Mouse (Mus musculus) lung, embryonic 16.5 days (tissue): ENCODE results near the gene Prkg1. TPM values are rescaled to one million over a fixed set of nuclear protein-coding genes. Genes with fewer than 3 reads are reported as not detected.

Experiments used
- ATAC-seq: fragments of 200-750 bp; cut with Nextera tagmentation; 2 replicates; pipeline ENCODE4 v1.8.0; 2017; ENCODE audit warnings: low read depth, mild to moderate bottlenecking, moderate library complexity
- H3K27ac ChIP-seq: fragments of 300-500 bp; sonication (generic); 2 replicates; pipeline ENCODE4 v1.5.1; 2014; ENCODE audit warnings: mild to moderate bottlenecking, control low read depth, low read length
- H3K27me3 ChIP-seq: fragments of 300-500 bp; sonication (generic); 2 replicates; pipeline ENCODE4 v1.6.1; 2014; ENCODE audit warnings: low read depth, low read length, mixed read lengths; ENCODE audit not compliant: control insufficient read depth, insufficient read depth
- H3K36me3 ChIP-seq: fragments of 300-500 bp; sonication (generic); 2 replicates; pipeline ENCODE4 v1.6.1; 2014; ENCODE audit warnings: low read length; ENCODE audit not compliant: control insufficient read depth, insufficient read depth
- H3K4me1 ChIP-seq: fragments of 300-500 bp; sonication (generic); replicated peaks from 2 replicates; pipeline ENCODE4 v1.6.1; 2014; ENCODE audit warnings: low read length, mixed read lengths; ENCODE audit not compliant: control insufficient read depth, insufficient read depth
- H3K4me2 ChIP-seq: fragments of 300-500 bp; sonication (generic); 2 replicates; pipeline ENCODE4 v1.6.1; 2014; ENCODE audit warnings: low read depth, low read length, control low read depth
- H3K4me3 ChIP-seq: fragments of 300-500 bp; sonication (generic); 2 replicates; pipeline ENCODE4 v1.5.1; 2014; ENCODE audit warnings: mild to moderate bottlenecking, low read length, control low read depth
- H3K9ac ChIP-seq: fragments of 300-500 bp; sonication (generic); 2 replicates; pipeline ENCODE4 v1.6.1; 2014; ENCODE audit warnings: low read length, control low read depth
- H3K9me3 ChIP-seq: fragments of 300-500 bp; sonication (generic); 2 replicates; pipeline ENCODE4 v1.6.1; 2016; ENCODE audit warnings: low read length; ENCODE audit not compliant: control insufficient read depth
- WGBS: fragments of 180-500 bp; shearing (Covaris S2); extraction: QIAGEN DNeasy Blood & Tissue Kit; methylation state at CpG from one replicate; pipeline ENCODE4 v1.1.7; 2014; 5-methylcytosine and 5-hydroxymethylcytosine counted together
- polyA plus RNA-seq: library from polyadenylated mRNA; unstranded; fragments of >200 nt; fragmentation: Nextera tagmentation; extraction: Ambion mirVana; gene quantifications from 2 replicates; pipeline ENCODE4 v1.2.1, GENCODE M21; 2015

Gene Prkg1
- polyA plus RNA-seq, 1 experiment from 2014 or later = 6.9 TPM

DNA sequence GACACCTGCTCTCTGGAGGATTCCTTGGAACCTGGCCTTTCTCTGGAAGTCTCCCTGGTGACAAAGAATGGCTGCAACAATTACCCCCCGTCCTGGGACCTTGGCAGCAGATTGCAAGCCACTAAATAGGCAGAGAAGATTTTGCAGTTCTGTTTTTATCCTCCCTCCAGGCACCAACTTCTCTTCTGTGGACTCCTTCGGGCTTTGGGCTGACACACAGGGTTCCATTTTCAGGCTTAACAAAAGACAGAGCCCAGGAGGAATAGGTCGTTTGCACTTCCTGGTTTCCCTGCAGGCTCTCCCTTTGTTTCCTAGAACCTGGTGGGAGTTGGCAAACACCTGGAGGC is 690.1 kb downstream of the Prkg1 start:
- Histone ChIP-seq H3K36me3 (no peaks in the 10 kb centered on the region), H3K9me3 (no peaks in the 10 kb centered on the region), H3K9ac (no peak overlapping the region), H3K27me3 (no peaks in the 10 kb centered on the region), H3K4me3 (no peak overlapping the region), H3K4me2 (no peak overlapping the region), H3K4me1 (no peaks in the 10 kb centered on the region), H3K27ac (no peak overlapping the region)
- ATAC-seq = no peak
- 21% methylated on average over 3 of the region's 3 CpGs for WGBS

DNA sequence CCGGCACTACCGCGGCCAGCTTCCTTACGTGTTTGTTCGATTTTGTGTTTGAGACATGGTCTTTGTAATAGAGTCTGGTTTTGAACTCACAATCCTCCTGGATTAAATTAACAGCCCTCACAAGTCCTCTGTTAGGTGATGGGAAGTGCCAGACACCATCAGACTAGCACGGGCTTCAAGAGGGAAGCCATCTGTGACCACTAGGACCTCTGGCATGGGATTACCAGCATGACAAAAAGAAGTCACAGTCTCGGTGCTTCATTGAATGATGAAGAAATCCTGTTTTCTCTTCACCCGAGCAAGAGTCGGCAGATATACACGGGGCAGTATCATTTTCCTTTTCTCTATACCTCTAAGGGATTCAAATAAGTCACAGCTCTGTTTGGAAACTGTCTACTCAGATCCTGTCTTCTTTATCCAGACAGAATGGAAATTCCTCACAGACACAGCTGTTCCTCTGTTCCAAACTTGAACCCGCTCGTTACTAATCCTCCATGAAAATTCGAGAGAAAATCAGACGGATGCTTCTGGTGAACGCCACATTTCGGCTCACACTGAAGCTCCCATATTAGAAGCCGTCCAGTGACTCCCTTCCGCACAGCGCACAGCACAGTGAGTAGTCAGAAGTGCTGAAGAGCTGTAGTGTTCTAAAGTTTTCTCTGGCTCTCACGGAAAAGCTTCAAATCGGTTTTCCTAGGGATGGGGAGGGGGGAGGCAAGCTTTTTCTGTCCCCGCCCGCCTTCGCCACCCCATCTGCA is 690.7 kb downstream of the Prkg1 start:
- Histone ChIP-seq H3K27me3 (no peaks in the 10 kb centered on the region), H3K36me3 (no peaks in the 10 kb centered on the region), H3K9me3 (no peaks in the 10 kb centered on the region), H3K4me3 (no peak overlapping the region), H3K4me1 (no peaks in the 10 kb centered on the region), H3K9ac (no peak overlapping the region), H3K4me2 (no peak overlapping the region), H3K27ac (no peak overlapping the region)
- ATAC-seq = no peak
- WGBS = 54% methylated on average over 24 of the region's 24 CpGs

DNA sequence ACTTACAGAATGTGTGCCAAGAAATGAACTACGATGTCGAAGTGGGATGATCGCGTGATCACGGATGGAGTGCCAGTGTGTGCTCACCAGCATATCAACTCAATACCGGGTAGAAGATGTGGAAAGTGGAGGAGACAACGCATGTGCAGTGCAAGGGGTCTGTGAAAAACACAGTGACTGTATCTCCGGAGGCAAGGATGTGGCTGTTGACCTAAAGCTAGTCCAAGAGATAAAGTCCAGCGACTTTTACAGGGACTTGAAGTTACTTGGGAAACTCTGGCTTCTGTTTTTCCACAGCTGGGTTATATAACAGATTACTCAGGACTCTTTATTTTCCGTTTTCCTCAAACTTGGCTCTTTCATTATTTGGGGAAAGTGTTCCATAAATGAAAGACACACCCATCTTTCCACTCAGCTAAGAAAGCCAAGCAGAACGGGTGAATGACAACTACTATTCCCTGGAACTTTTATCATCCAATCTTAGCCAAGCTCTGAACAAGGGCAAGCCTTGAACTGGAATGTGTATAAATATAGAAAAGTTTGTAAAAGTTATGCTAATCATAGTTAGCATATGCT is 699.5 kb downstream of the Prkg1 start:
- H3K4me1 ChIP-seq = no peaks in the 10 kb centered on the region
- no peak overlapping the region for H3K27ac ChIP-seq
- no peaks in the 10 kb centered on the region for H3K27me3 ChIP-seq
- no peaks in the 10 kb centered on the region for H3K9me3 ChIP-seq
- no peak overlapping the region for H3K9ac ChIP-seq
- no peaks in the 10 kb centered on the region for H3K36me3 ChIP-seq
- ATAC-seq = 0 out of 2 replicates have a peak, but pooled peaks have one; percentile 28
- H3K4me2 ChIP-seq = no peak overlapping the region
- H3K4me3 ChIP-seq = no peak overlapping the region
- 59% methylated on average over 11 of the region's 11 CpGs for WGBS

DNA sequence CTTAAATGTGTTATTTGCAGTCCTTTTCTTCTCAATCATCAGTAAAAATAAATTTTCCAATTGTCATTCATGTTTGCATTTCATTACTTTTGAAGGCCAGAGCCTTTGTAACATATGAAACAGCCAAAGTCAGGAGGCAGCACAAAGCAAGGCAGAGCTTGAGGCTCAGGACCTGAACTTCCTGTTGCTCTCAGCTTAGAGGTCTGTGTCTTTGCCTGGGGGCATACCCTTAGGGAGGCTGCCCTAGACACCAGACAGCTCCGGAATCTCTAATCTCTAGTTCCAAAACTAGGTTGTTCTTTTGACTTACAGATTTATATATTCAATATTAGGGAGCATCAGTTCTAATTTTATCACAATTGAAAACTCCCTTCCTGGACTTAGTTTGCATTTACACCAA is 700.1 kb downstream of the Prkg1 start:
- 81% methylated on average over 1 of the region's 1 CpGs for WGBS
- ATAC-seq = no peak

DNA sequence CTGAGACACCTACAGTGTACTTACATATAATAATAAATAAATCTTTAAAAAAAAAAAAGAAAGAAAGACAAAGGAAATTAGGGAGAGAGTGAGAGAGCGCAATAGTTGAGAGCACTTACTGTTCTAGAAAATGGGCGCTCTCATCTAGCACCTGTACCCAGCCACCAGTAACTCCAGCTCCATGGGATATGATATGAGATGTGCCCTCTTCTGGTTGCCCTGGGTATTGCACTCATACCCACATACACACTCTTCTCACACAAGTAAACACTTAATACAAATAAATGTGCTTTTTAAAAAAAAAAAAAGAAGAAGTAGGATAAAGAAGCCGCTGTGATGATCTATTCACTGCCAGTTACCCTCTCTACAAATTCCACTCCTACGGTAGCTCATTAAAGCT is 718.2 kb downstream of the Prkg1 start:
- no peaks in the 10 kb centered on the region for H3K27me3 ChIP-seq
- no peak overlapping the region for H3K9ac ChIP-seq
- no peak for ATAC-seq
- H3K9me3 ChIP-seq = no peaks in the 10 kb centered on the region
- H3K4me3 ChIP-seq = no peak overlapping the region
- no peaks in the 10 kb centered on the region for H3K4me1 ChIP-seq
- H3K36me3 ChIP-seq = no peaks in the 10 kb centered on the region
- no peak overlapping the region for H3K4me2 ChIP-seq
- H3K27ac ChIP-seq = no peak overlapping the region
- WGBS = 91% methylated on average over 4 of the region's 4 CpGs

More for the DNA sequence above, 700.1 kb downstream of the Prkg1 start:
- H3K4me3 ChIP-seq = no peak overlapping the region
- H3K27ac ChIP-seq = no peak overlapping the region
- no peaks in the 10 kb centered on the region for H3K27me3 ChIP-seq
- no peaks in the 10 kb centered on the region for H3K9me3 ChIP-seq
- H3K4me2 ChIP-seq = no peak overlapping the region
- H3K36me3 ChIP-seq = no peaks in the 10 kb centered on the region
- no peak overlapping the region for H3K9ac ChIP-seq
- no peaks in the 10 kb centered on the region for H3K4me1 ChIP-seq

DNA sequence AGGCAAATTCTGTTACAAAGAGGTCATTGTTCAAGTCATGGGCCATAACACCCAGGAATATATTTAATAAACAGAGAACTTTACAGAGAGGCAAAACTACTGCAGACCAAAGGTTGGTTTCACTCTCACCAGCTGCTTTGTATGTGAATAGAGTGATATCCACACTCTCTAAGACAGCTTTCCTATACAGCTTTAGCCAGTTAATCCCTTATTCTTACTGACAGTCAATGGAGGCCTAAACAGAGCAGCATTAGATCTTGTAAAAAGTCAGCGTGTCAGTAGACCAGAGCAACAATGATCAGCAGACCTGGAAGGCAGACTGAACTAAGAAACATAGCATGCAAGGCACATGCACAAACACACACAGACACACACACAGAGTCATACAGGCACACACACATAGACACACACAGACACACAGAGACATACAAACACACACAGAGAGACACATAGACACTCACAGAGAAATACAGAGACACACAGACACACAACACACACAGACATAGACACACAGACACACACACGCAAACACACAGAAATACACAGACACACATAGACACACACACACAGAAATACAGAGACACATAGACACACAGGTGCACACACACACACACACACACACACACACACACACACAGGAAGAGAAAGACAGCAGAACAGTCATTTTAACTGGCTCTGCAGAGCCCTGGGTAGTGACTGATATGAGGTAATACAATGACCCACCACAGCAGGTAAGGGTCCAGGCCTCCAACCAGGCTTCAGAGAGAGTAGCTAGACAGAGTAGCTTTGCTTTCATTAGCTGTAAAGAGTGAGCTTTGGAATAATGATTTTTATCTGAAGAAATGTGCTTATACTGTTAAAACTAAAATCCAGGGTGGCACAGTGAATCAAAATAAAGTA is 723.6 kb downstream of the Prkg1 start:
- Histone ChIP-seq H3K4me2 (no peak overlapping the region), H3K4me1 (no peaks in the 10 kb centered on the region), H3K9me3 (no peaks in the 10 kb centered on the region), H3K9ac (no peak overlapping the region), H3K27ac (no peak overlapping the region), H3K27me3 (no peaks in the 10 kb centered on the region), H3K4me3 (no peak overlapping the region), H3K36me3 (no peaks in the 10 kb centered on the region)
- ATAC-seq = no peak
- 85% methylated on average over 2 of the region's 2 CpGs for WGBS

DNA sequence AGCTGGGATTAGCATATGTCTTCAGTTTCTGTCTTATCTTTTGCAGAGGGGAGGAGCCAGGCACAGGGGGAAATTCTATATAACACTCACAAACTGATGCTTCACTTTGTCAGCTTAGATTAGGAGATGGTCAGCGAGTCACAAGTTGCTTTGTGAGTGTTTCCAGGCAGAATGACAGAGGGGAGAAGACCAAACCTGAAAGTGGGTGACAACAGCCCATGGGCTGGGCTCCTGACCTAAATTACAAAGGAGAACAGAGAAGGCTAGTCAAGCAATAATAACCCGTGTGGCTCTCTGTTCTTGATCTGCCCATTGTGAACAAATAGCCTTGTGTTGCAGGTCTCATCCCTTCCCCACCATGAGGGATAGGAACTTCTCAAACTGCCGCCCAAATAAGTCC is 725.9 kb downstream of the Prkg1 start:
- no peak overlapping the region for H3K27ac ChIP-seq
- no peaks in the 10 kb centered on the region for H3K36me3 ChIP-seq
- no peak overlapping the region for H3K4me3 ChIP-seq
- no peaks in the 10 kb centered on the region for H3K27me3 ChIP-seq
- ATAC-seq = no peak
- no peak overlapping the region for H3K9ac ChIP-seq
- no peak overlapping the region for H3K4me2 ChIP-seq
- H3K9me3 ChIP-seq = no peaks in the 10 kb centered on the region
- WGBS = 75% methylated on average over 3 of the region's 3 CpGs
- no peaks in the 10 kb centered on the region for H3K4me1 ChIP-seq

DNA sequence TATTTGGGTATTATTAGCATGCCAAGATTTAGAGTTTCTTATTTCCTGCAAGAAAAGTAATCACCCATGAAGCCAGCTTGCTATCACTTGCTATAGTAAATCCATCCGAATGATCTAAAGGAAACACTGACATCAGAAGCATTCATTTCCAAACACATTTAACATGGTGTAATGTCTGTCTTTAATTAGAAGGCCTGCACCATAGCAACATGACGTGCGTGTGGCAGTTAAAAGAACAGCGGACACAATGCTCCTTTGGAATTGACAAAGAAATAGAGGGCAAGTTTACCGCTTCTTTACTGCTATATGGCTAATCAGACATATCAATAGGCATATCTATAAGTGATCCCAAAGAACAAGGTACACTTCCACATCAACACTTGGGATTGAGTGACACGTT is 733.2 kb downstream of the Prkg1 start:
- Histone ChIP-seq H3K4me1 (no peaks in the 10 kb centered on the region), H3K9me3 (no peaks in the 10 kb centered on the region), H3K36me3 (no peaks in the 10 kb centered on the region), H3K4me3 (no peak overlapping the region), H3K9ac (no peak overlapping the region), H3K27ac (no peak overlapping the region), H3K4me2 (no peak overlapping the region), H3K27me3 (no peaks in the 10 kb centered on the region)
- no peak for ATAC-seq
- 88% methylated on average over 6 of the region's 6 CpGs for WGBS

DNA sequence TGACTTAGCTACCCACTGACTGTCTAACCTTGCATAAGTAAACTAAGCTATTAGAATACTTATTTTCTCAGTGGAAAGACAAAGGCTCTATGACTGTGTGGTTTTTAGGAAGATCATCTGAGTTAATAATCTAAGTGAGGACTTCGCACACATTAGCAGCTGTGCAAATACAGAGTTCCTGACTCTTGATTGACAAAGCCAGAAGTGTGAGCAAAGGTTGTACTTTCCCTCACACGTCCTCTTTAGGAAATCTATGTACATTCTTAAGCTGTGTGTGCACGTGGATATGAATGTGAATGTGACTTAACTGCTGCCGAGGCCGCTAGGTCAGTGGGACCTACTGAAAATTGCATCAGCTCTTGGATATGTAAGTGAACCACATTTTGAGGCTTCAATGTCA is 738.0 kb downstream of the Prkg1 start:
- 48% methylated on average over 5 of the region's 5 CpGs for WGBS
- Histone ChIP-seq H3K4me3 (no peak overlapping the region), H3K9me3 (no peaks in the 10 kb centered on the region), H3K4me1 (no peaks in the 10 kb centered on the region), H3K27me3 (no peaks in the 10 kb centered on the region), H3K4me2 (no peak overlapping the region), H3K27ac (no peak overlapping the region), H3K9ac (no peak overlapping the region), H3K36me3 (no peaks in the 10 kb centered on the region)
- no peak for ATAC-seq
